Mouse (Mus musculus) adrenal gland, postnatal 10 days (tissue): ENCODE results near the gene Wdfy1. TPM values are rescaled to one million over a fixed set of nuclear protein-coding genes. Genes with fewer than 3 reads are reported as not detected.

ENCODE experiments used
- DNase-seq: peaks from one replicate; pipeline ENCODE4 v3.0.0; 2021; ENCODE audit warnings: mixed read lengths
- total RNA-seq, 2 experiments: library from RNA; stranded (reverse); gene quantifications; 2 replicates each; pipeline ENCODE4 v1.2.3; 2021

Gene Wdfy1
- total RNA-seq, 2 experiments from 2014 or later: 35.4 to 40.8 TPM

GRCm38 (mm10) chr1:79761106-79761916 is 14.6 kb downstream of the Wdfy1 start:
- peak; percentile 89 for DNase-seq

DNA sequence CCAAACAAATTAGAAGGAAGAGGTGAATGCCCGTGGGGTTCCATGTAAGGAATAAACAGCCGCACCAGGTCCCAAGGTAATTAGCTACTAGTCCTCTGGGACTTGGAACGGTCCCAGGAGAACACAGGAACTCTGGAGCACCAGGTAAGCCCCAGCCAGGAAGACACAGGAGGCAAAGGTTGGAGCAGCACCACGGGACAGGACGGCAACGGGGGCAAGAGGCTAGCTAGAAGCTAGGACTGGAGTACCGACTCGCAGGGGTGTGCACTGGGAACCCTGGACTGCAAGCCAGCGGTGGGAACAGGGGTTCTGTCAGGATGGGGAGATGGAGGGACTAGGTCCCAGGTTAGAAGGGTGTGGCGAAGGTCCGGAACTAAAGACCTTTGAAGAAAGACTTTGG is 15.3 kb downstream of the Wdfy1 start:
- DNase-seq: peak; percentile 37

DNA sequence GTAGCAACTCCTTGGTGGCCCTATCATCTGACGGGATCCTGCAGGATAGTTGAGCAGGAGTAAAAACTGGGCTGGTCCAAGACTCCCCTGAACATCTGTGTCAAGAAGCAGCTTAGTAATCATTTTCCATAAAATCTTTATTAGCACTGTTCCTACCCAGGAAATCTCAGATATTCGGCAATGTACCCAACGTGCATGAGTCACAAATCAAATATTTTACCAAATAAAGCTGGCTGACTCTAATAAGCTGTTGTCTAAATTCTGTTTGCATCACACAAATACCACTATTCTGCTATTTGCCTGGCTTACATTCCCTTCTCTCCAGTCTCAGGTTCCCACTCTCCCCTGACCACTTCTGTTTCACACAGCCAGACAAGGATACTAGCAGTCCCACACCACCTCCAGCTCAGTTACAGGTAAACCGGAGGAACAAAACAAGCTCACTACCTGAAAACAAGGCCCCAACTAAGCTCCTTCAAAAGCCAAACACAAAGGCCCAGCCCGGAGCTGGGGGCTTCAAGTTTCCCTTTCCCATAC is 16.4 kb downstream of the Wdfy1 start:
- DNase-seq: no peak

- no peak for DNase-seq
Measured at GRCm38 (mm10) chr1:79759006-79759405, 16.9 kb downstream of the Wdfy1 start.

DNA sequence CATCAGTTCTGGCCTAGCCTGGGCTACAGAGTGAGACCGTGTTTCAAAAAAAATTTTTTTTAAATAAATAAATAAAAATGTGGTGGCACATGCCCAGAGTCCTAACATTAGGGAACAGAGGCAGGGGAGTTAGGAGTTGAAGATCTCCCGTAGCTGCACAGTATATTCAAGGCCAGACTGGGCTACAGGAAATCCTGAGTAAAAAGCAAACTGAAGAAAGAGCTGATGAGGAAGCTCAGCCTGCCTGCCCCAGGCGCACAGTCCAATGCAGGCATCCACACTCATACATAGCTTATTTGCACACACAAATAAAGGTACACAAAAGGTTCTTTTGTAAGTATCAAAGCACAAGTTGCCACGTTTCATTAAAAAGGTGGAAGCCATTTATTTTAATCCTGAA is 18.3 kb downstream of the Wdfy1 start:
- DNase-seq: no peak

- DNase-seq: peak; percentile 34
Measured at GRCm38 (mm10) chr1:79757161-79757560, 18.8 kb downstream of the Wdfy1 start.

- DNase-seq: peak; percentile 39
Measured at GRCm38 (mm10) chr1:79756417-79756816, 19.5 kb downstream of the Wdfy1 start.

DNA sequence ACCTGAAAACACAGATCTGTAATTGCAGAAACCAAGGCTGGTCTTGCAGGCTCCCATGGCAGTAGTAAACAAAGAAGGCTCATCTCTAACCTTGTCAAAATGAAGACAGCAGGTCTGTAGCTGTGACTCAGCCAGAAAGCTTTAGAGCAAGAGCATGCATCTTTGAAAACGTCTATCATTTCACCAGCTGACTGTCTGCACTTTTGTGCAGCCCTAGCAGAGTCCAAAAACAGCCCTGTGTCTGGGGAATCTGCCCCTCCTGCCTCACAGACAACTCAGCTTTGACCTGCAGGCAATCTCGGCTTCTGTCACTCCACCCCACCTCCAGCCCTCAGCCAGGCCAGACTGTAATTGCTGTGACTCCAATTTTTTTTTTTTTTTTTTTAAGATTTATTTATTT is 20.6 kb downstream of the Wdfy1 start:
- peak; percentile 30 for DNase-seq

DNA sequence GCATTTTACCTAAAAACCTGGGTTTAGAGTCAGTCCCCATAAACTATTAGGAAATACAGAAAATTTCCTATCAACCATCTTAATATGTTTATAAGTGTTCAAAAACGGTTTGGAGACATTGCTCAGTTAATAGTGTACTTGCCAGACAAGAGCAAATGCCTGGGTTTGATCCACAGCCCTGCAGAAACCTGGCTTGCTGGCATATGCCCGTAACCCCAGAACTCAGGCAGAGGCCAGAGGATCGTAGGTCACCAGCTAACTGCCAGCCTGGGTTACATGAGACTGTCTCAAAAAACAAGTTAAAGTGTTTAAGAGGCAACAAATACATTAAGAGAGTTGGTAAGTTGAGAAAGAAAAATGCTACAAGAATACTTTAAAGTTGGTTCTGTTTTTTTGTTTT is 21.0 kb downstream of the Wdfy1 start:
- DNase-seq: no peak

GRCm38 (mm10) chr1:79753456-79753855 is 22.5 kb downstream of the Wdfy1 start:
- no peak for DNase-seq

DNA sequence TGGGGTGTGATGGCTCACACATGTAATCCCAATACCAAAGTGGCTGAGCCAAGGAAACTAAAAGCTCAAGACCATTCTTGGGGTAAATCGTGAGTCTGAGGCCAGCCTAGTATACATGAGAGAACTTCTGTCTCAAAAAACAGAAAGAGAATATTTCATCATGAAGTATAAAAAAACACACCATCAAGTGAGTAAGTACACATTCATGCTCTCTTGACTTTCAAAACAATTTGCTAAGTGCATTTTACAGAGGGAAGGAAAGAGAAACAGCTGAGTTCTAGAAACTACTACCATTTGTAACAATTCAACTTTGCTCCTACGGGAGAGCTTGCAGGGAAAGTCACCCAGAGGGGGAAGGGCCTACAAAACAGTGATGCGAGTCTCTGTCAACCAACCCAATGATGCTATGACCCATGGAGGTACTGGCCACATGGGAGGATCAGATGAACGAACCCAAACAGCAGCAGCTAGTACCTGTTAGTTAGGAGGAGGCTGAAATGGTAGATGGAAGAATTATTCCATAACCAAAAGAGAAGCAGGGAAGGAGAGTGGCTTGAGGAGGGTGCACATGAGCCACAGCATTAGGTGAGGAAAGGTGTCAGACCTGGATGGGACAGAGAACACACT is 23.1 kb downstream of the Wdfy1 start:
- DNase-seq: no peak

- DNase-seq: no peak
Measured at GRCm38 (mm10) chr1:79752015-79752695, 23.8 kb downstream of the Wdfy1 start.

DNA sequence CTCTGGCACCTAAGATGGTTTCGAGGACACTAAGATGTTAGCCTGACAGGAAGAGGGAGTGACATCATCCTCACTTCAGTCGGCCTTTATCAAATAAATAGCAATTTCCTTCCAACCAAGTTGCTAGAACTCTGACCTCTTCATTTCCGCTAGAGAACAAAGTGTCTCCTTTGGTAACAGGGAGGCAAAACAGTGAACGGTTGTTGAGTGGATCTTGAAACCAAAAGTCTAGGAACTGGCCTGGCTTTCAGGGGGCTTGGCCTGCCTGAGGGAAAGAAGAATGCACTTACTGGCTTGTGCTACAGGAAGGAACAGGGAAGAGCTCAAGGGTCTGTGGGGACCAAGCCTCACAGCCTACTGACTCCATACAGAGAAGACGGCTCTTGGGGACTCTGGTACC is 24.8 kb downstream of the Wdfy1 start:
- DNase-seq: no peak

DNA sequence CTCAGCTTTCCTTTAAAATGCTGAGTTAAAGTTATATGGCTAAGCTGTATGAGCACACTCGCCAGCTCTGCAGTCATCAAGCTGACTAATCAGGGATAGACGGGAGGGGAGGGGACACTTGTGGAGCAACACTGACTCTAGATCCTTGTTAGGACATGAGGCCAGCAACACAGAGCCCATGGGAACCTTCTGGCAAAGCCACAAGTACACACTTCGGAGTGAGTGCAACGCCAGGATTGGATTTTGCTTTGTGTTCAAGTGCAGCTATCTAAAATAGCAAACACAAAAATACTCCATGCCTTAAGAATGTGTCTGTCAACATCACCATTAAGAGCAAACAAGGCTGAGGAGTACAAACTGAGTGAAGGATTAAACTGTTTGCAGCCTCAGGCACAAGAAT is 29.9 kb downstream of the Wdfy1 start:
- DNase-seq: peak; percentile 61

GRCm38 (mm10) chr1:79743385-79743784 is 32.6 kb downstream of the Wdfy1 start:
- peak; percentile 40 for DNase-seq

DNA sequence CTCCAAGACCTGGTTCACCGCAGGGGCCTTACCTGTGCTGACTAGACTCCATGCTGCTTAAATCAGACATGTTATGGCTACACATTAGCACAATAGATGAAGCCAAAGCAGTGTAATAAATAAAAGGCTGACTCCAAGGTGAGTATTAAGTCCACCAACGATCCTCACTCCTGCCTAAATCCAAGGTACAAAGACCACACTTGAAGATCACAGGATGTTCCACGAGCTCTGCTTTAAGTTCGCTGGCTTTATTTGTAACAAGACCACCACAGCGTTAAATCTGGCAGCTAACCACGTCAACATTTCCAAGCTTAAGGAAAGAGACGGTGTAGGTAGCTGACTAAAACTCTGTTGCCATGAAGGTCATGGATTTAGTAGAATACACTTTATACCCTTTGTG is 33.0 kb downstream of the Wdfy1 start:
- DNase-seq: no peak

- DNase-seq: peak; percentile 52
Measured at GRCm38 (mm10) chr1:79741002-79741401, 34.9 kb downstream of the Wdfy1 start.

- DNase-seq: no peak
Measured at GRCm38 (mm10) chr1:79739726-79740125, 36.2 kb downstream of the Wdfy1 start.

DNA sequence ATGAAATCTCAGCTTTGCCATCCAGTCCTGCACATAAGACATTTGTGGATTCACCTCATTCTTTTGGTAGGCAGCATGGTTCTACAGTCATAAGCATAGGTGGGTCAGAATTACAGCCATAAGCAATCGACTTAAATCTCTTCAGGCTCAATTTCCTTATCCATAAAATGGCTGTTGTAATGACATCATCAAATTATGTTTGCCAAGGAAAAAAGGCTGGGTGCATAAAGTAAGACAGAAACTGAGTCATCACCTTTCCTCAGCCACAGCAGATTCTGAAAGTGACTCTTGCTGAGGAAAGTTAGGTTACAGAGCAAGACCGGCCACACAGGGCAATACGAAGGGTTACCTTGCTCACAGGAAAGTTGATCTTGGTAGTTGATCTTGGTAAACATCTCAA is 39.5 kb downstream of the Wdfy1 start:
- DNase-seq: no peak

- DNase-seq: no peak
Measured at GRCm38 (mm10) chr1:79734794-79735193, 41.1 kb downstream of the Wdfy1 start.

DNA sequence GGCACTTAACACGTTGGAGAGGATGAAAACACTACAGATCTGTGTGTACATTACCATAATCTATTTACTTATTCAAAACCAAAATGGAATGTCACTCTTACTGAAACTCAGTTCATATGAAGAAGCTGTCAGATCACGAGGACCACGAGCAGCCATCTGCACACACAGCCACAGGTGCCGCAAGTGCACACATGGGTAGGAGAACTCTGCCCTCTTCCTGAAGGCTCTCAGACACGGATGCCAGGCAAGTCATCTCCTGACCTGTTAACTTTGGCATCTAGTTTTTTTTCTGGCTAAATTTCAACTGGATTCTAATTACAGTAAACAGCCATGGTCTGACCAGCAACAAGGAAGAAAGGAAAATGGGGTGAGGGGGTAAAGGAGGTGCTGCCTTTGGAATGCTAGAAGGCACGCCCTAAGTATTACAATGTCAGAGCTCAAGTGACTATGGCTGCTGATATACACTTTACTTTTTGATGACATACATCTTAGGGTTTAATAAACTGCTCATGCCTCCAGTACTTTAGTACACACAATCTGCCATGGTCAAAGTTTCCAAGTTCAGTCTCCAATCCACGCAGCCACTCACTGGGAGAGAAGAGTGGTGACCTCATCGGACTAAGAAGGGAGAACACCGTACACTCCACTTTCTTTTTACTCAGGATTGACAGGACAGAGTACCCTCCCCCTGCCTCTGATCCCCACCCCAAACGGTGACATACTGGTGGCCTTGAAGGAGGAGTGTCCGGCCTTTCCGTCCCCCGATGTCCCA is 61.6 kb downstream of the Wdfy1 start:
- no peak for DNase-seq

GRCm38 (mm10) chr1:79713081-79713480 is 62.9 kb downstream of the Wdfy1 start:
- no peak for DNase-seq
